Mouse (Mus musculus) myocyte (in vitro differentiated cells): ENCODE measurements around the gene Acp4. TPM values are rescaled to one million over a fixed set of nuclear protein-coding genes. Genes with fewer than 3 reads are reported as not detected.
"Not testable (repeated sequence)": the region's sequence is repeated elsewhere in the genome, so short reads cannot be mapped to it uniquely, and the experiment has no call there.

Experiments
- H3K27me3 ChIP-seq: one replicate; pipeline ENCODE4 v1.6.1; 2011; ENCODE audit not compliant: control insufficient read depth, insufficient read depth, insufficient read length
- H3K36me3 ChIP-seq: one replicate; pipeline ENCODE4 v1.6.1; 2011; ENCODE audit not compliant: control insufficient read depth, insufficient read depth
- H3K4me2 ChIP-seq: one replicate; pipeline ENCODE4 v1.6.1; 2011; ENCODE audit warnings: low read depth, control low read depth
- H3K4me3 ChIP-seq: one replicate; pipeline ENCODE4 v1.5.1; 2011; ENCODE audit warnings: mild to moderate bottlenecking, control low read depth, moderate library complexity
- H3K79me2 ChIP-seq: one replicate; pipeline ENCODE4 v1.6.1; 2011; ENCODE audit not compliant: control insufficient read depth, insufficient read depth
- H3ac ChIP-seq: one replicate; pipeline ENCODE4 v1.6.1; 2011; ENCODE audit not compliant: control insufficient read depth, insufficient read length
- CEBPB ChIP-seq: IDR thresholded peaks from 2 replicates; pipeline ENCODE4 v1.6.1; 2011; ENCODE audit warnings: mild to moderate bottlenecking, moderate library complexity; ENCODE audit not compliant: poor library complexity, insufficient read depth, severe bottlenecking
- E2F4 ChIP-seq: IDR thresholded peaks from one replicate; pipeline ENCODE4 v1.6.1; 2011; ENCODE audit warnings: mild to moderate bottlenecking, control low read depth, moderate library complexity; ENCODE audit not compliant: insufficient read depth
- MAX ChIP-seq: IDR thresholded peaks from one replicate; pipeline ENCODE4 v1.6.1; 2011; ENCODE audit warnings: low read depth, mild to moderate bottlenecking, control low read depth
- MYOD1 ChIP-seq, 3 experiments: IDR thresholded peaks; one replicate each; pipeline ENCODE4 v1.6.1; 2011; ENCODE audit warnings: control low read depth in 2 of 3, low read depth in 2 of 3, mild to moderate bottlenecking in 2 of 3, moderate library complexity in 1 of 3; ENCODE audit not compliant: insufficient read length in 2 of 3, control insufficient read depth in 1 of 3
- MYOG ChIP-seq, 3 experiments: IDR thresholded peaks; one replicate each; pipeline ENCODE4 v1.6.1; 2011; ENCODE audit warnings: control low read depth in 2 of 3, low read depth in 2 of 3, mild to moderate bottlenecking in 2 of 3; ENCODE audit not compliant: insufficient read length in 2 of 3, control insufficient read depth in 1 of 3, insufficient read depth in 1 of 3
- POLR2A ChIP-seq: IDR thresholded peaks from one replicate; pipeline ENCODE4 v1.6.1; 2011; ENCODE audit warnings: low read depth, mild to moderate bottlenecking, control low read depth, moderate library complexity; ENCODE audit not compliant: insufficient read length
- POLR2AphosphoS2 ChIP-seq: IDR thresholded peaks from one replicate; pipeline ENCODE4 v1.6.1; 2011; ENCODE audit warnings: low read depth, control low read depth; ENCODE audit not compliant: insufficient read length
- REST ChIP-seq: IDR thresholded peaks from one replicate; pipeline ENCODE4 v1.6.1; 2011; ENCODE audit warnings: mild to moderate bottlenecking, control low read depth, moderate library complexity; ENCODE audit not compliant: insufficient read depth, insufficient read length
- SRF ChIP-seq: IDR thresholded peaks from one replicate; pipeline ENCODE4 v1.6.1; 2011; ENCODE audit warnings: low read depth; ENCODE audit not compliant: control insufficient read depth, insufficient read length
- TCF12 ChIP-seq: IDR thresholded peaks from one replicate; pipeline ENCODE4 v1.6.1; 2011; ENCODE audit warnings: mild to moderate bottlenecking, control low read depth; ENCODE audit not compliant: poor library complexity, insufficient read depth, severe bottlenecking
- TCF3 ChIP-seq: IDR thresholded peaks from one replicate; pipeline ENCODE4 v1.6.1; 2011; ENCODE audit warnings: low read depth, control low read depth; ENCODE audit not compliant: insufficient read length
- USF1 ChIP-seq: IDR thresholded peaks from one replicate; pipeline ENCODE4 v1.6.1; 2011; ENCODE audit warnings: low read depth, mild to moderate bottlenecking, control low read depth, moderate library complexity
- polyA plus RNA-seq: library from polyadenylated mRNA; unstranded; fragments of >200 nt; fragmentation: generic; extraction: Trizol; gene quantifications from one replicate; pipeline ENCODE4 v1.2.1, GENCODE M21; 2012; ENCODE audit warnings: missing spikeins

The Acp4 gene
- polyA plus RNA-seq, 1 experiment = 0.06 TPM

DNA sequence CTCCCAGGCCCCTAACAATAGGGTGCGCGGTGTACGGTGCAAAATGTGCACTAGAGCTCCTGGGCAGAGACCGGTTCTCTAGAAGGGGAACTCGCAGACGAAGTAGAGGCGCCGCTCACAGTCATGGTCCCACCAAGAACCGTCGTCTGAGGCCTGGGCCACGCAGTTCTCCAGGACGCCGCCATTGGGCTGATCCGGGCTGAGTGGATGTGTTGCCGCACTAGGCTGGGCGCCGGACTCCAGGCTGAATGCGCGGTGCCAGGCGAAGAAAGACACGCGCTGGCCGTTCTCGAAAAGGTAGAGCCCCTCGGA is 47.2 kb upstream of the Acp4 start:
- Histone ChIP-seq H3K4me2 (peak overlapping the region; percentile 90), H3K27me3 (peaks cover 23% of the 10 kb centered on the region), H3K79me2 (no peaks in the 10 kb centered on the region), H3K36me3 (no peaks in the 10 kb centered on the region), H3K4me3 (peak overlapping the region; percentile 50), H3ac (peak overlapping the region; percentile 77)
- TF ChIP-seq TCF3 (no peak), CEBPB (no peak), SRF (no peak), MYOD1 (IDR thresholded peaks at IDR 0.05; ENCODE audit: control insufficient read depth in 1 of 3, insufficient read length in 2 of 3, low read depth in 2 of 3) (no peak), TCF12 (no peak), MYOG (IDR thresholded peaks at IDR 0.05; ENCODE audit: control insufficient read depth in 1 of 3, insufficient read depth in 1 of 3, insufficient read length in 2 of 3, low read depth in 2 of 3) (no peak)

DNA sequence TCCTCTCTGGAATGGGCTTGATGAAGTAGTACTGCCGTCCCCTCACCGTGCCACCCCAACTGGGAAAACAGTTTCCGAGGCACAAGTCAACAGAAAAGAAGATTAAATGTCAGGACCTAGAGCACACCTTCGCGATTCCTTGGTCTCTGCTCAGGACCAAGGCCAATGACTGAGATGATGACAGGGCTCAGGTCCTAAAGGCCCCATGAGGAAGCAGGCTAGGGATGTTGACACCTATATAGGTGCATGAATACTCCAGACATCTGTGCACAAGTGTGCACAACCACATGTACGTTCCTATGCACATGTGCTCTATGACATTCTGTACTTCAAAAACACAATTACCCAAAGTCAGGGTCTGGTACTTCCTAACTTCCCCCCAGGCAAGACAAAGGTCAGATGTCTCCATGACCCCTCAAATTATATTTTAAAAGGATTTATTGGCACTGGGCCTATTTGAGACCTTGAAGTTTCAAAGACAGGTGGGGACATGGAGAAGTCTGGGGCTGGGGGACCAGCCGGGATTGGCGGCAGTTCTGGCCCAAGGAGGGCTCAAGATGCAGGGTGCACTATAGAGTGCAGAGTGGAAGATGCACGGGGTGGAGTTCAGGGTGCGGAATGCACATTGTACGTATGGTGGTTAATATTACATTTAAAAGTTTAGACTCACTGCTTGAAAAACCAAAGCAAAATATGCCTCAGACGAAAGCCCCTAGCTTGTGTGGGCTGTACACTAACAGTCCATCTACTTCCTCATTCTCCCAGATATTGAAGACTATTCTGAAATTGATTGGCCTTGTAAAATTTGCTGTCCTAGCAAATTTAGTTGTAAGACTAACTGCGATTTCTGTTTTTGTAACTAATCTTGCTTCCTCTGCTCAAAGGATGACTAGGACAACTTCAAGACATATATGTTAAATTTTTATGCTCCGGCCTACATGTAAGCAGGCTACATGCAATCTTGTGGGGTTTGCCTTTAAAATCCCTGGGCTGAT is 46.5 kb upstream of the Acp4 start:
- H3K4me2 ChIP-seq = peak overlapping the region; percentile 90
- H3K79me2 ChIP-seq = no peaks in the 10 kb centered on the region
- TF ChIP-seq MAX = no peak
- no peak for TF ChIP-seq POLR2A
- no peak for TF ChIP-seq TCF12
- no peak for TF ChIP-seq MYOG (IDR thresholded peaks at IDR 0.05; ENCODE audit: control insufficient read depth in 1 of 3, insufficient read depth in 1 of 3, insufficient read length in 2 of 3, low read depth in 2 of 3)
- no peak for TF ChIP-seq REST
- no peak for TF ChIP-seq SRF
- TF ChIP-seq USF1 = no peak
- TF ChIP-seq TCF3 = no peak
- TF ChIP-seq MYOD1 (IDR thresholded peaks at IDR 0.05; ENCODE audit: control insufficient read depth in 1 of 3, insufficient read length in 2 of 3, low read depth in 2 of 3) = no peak
- TF ChIP-seq CEBPB = no peak
- TF ChIP-seq E2F4 = no peak
- TF ChIP-seq POLR2AphosphoS2 = no peak
- peak overlapping the region; percentile 77 for H3ac ChIP-seq
- peak overlapping the region; percentile 50 for H3K4me3 ChIP-seq
- H3K36me3 ChIP-seq = no peaks in the 10 kb centered on the region
- peaks cover 16% of the 10 kb centered on the region for H3K27me3 ChIP-seq

DNA sequence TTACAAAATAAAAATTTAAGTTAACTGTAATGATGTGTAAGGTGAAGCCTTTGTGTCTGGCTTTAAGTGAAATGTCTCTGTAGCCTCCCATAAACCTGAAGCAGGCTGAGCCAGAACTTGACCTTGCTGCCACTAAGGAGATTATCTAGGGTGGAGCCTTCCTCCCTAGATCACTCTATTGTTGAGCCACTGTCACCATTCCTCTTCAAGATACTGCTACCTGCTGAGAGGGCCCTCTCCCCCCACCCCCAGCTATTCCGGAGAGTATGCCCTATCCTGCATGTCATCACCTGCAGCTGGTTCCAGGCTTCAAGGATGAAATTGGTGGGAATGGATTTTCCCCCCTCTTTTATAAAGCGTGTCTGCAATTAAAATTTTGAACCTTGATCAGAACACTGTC is 40.3 kb upstream of the Acp4 start:
- not testable (repeated sequence) for H3ac ChIP-seq, H3K4me2 ChIP-seq, H3K4me3 ChIP-seq, H3K36me3 ChIP-seq, H3K27me3 ChIP-seq, H3K79me2 ChIP-seq

DNA sequence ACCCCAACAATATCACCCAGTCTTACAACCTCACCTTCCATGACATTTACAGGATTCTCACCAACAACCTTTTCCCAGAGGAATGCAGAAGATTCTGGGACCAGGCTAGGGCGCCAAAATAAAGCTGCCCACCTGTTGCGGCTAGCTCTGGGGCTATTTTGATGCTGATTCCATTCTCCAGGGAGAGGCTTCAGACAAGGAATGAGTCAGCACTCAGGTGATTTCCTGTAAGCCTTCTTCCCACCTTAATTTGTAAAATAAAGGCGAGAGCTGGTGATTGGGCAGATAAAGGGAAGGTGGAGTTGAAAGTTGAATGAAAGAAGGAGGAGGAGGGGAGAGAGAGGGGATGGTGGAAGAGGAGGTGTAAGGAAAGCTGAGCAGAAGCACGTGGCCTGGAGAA is 34.2 kb upstream of the Acp4 start:
- Histone ChIP-seq H3K36me3 (no peaks in the 10 kb centered on the region), H3K27me3 (peaks cover 12% of the 10 kb centered on the region), H3ac (no peak overlapping the region), H3K4me3 (no peak overlapping the region), H3K79me2 (no peaks in the 10 kb centered on the region), H3K4me2 (no peak overlapping the region)
- no peak for TF ChIP-seq MYOG (IDR thresholded peaks at IDR 0.05; ENCODE audit: control insufficient read depth in 1 of 3, insufficient read depth in 1 of 3, insufficient read length in 2 of 3, low read depth in 2 of 3)
- TF ChIP-seq CEBPB = no peak
- no peak for TF ChIP-seq TCF12
- TF ChIP-seq USF1 = no peak
- no peak for TF ChIP-seq E2F4
- no peak for TF ChIP-seq TCF3
- TF ChIP-seq MYOD1 (IDR thresholded peaks at IDR 0.05; ENCODE audit: control insufficient read depth in 1 of 3, insufficient read length in 2 of 3, low read depth in 2 of 3) = no peak
- no peak for TF ChIP-seq REST
- TF ChIP-seq MAX = no peak
- no peak for TF ChIP-seq SRF
- no peak for TF ChIP-seq POLR2A
- TF ChIP-seq POLR2AphosphoS2 = no peak

DNA sequence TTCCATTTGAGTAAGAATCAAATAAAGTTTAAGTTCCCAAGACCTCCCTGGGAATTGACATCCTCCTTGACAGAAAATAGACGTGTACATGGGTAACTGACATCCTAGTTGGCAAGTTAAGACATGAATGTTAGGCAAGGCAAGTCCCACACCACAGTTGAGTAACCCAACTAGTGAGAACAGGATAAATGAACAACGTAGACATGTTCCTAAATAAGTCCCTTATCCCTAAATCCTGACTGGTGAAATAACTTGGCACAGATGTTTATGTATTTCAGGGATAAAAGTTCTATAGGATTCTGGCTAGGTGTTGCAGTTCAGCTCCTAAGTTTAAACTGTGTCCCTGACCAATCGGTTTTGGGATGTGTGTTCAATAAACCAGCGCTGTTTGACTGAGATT is 33.8 kb upstream of the Acp4 start:
- Histone ChIP-seq H3ac (no peak overlapping the region), H3K4me3 (no peak overlapping the region), H3K4me2 (no peak overlapping the region), H3K79me2 (no peaks in the 10 kb centered on the region), H3K36me3 (no peaks in the 10 kb centered on the region), H3K27me3 (peaks cover 12% of the 10 kb centered on the region)
- TF ChIP-seq MYOG (IDR thresholded peaks at IDR 0.05; ENCODE audit: control insufficient read depth in 1 of 3, insufficient read depth in 1 of 3, insufficient read length in 2 of 3, low read depth in 2 of 3) (no peak), E2F4 (no peak), REST (no peak), CEBPB (no peak), SRF (no peak), POLR2AphosphoS2 (no peak), MYOD1 (IDR thresholded peaks at IDR 0.05; ENCODE audit: control insufficient read depth in 1 of 3, insufficient read length in 2 of 3, low read depth in 2 of 3) (no peak), POLR2A (no peak), MAX (no peak), TCF12 (no peak), TCF3 (no peak), USF1 (no peak)
